Mouse (Mus musculus): Measurements from ENCODE around the gene Olfr698. TPM values are rescaled to one million over a fixed set of nuclear protein-coding genes. Genes with fewer than 3 reads are reported as not detected.

The Olfr698 gene
- polyA plus RNA-seq, 1 experiment from 2014 or later: not detected

Other genes starting within 250 kb of the Olfr698 start
- gene Olfr693, start 74.8 kb downstream of the Olfr698 start, polyA plus RNA-seq (2015; fragmentation: Nextera tagmentation; extraction: Ambion mirVana): not detected in 2 replicates
- gene Olfr694, start 63.6 kb downstream of the Olfr698 start, polyA plus RNA-seq (2015; fragmentation: Nextera tagmentation; extraction: Ambion mirVana): not detected in 2 replicates
- not detected in 2 replicates for gene Olfr695, start 39.0 kb downstream of the Olfr698 start, polyA plus RNA-seq (2015; fragmentation: Nextera tagmentation; extraction: Ambion mirVana)
- not detected in 2 replicates for gene Olfr697, start 13.0 kb downstream of the Olfr698 start, polyA plus RNA-seq (2015; fragmentation: Nextera tagmentation; extraction: Ambion mirVana)
- gene Olfr699, start 37.8 kb upstream of the Olfr698 start, polyA plus RNA-seq (2015; fragmentation: Nextera tagmentation; extraction: Ambion mirVana): not detected in 2 replicates
- gene Olfr700, start 53.4 kb upstream of the Olfr698 start, polyA plus RNA-seq (2015; fragmentation: Nextera tagmentation; extraction: Ambion mirVana): not detected in 2 replicates
- not detected in 2 replicates for gene Olfr701, start 58.7 kb upstream of the Olfr698 start, polyA plus RNA-seq (2015; fragmentation: Nextera tagmentation; extraction: Ambion mirVana)
- not detected in 2 replicates for gene Olfr702, start 78.5 kb upstream of the Olfr698 start, polyA plus RNA-seq (2015; fragmentation: Nextera tagmentation; extraction: Ambion mirVana)
- not detected in 2 replicates for gene Olfr703, start 88.0 kb upstream of the Olfr698 start, polyA plus RNA-seq (2015; fragmentation: Nextera tagmentation; extraction: Ambion mirVana)
- not detected in 2 replicates for gene Olfr704, start 107.8 kb upstream of the Olfr698 start, polyA plus RNA-seq (2015; fragmentation: Nextera tagmentation; extraction: Ambion mirVana)
- gene Olfr705, start 121.5 kb upstream of the Olfr698 start, polyA plus RNA-seq (2015; fragmentation: Nextera tagmentation; extraction: Ambion mirVana): not detected in 2 replicates
- not detected in 2 replicates for gene Olfr706, start 132.8 kb upstream of the Olfr698 start, polyA plus RNA-seq (2015; fragmentation: Nextera tagmentation; extraction: Ambion mirVana)
- gene Olfr707, start 145.8 kb upstream of the Olfr698 start, polyA plus RNA-seq (2015; fragmentation: Nextera tagmentation; extraction: Ambion mirVana): not detected in 2 replicates
- gene Olfr1532-ps1, start 152.6 kb upstream of the Olfr698 start, polyA plus RNA-seq (2015; fragmentation: Nextera tagmentation; extraction: Ambion mirVana): not detected in 2 replicates
- gene Olfr709-ps1, start 176.8 kb upstream of the Olfr698 start, polyA plus RNA-seq (2015; fragmentation: Nextera tagmentation; extraction: Ambion mirVana): not detected in 2 replicates
- not detected in 2 replicates for gene Olfr710, start 192.9 kb upstream of the Olfr698 start, polyA plus RNA-seq (2015; fragmentation: Nextera tagmentation; extraction: Ambion mirVana)
- not detected in 2 replicates for gene Olfr6, start 208.5 kb upstream of the Olfr698 start, polyA plus RNA-seq (2015; fragmentation: Nextera tagmentation; extraction: Ambion mirVana)
- gene Olfr711, start 220.1 kb upstream of the Olfr698 start, polyA plus RNA-seq (2015; fragmentation: Nextera tagmentation; extraction: Ambion mirVana): not detected in 2 replicates

All from forebrain, embryonic 13.5 days (tissue).